Comparison of ENCODE assay signal across 13 mouse cellular contexts in genomic region chr14:21962381-21963050, GRCm38 (mm10). TPM values are rescaled to one million over a fixed set of nuclear protein-coding genes. Genes with fewer than 3 reads are reported as not detected.
DNase-seq lines count a peak whose midpoint lies in the region; ATAC-seq and TF ChIP-seq lines count a peak whose summit lies in the region.
"Had no signal": no experiment of that assay in that cellular context is flagged by ENCODE, and none has a peak within 500 bp of the region (broad histone marks: within the 10 kb centered on the region; RNA-seq: fewer than 3 reads in every experiment).

No protein-coding gene starts in this region.

- H3K27me3 ChIP-seq in embryonic facial prominence, embryonic 14.5 days (replicated peaks; ENCODE audit: control insufficient read depth, insufficient read depth, low read length) = no peaks in the 10 kb centered on the region
- H3K27me3 ChIP-seq in embryonic facial prominence, embryonic 10.5 days (replicated peaks; ENCODE audit: low read depth, poor library complexity, severe bottlenecking) = no peaks in the 10 kb centered on the region; the same call in 1 of the 2 replicates
- peaks cover 15% of the 10 kb centered on the region; the same call in 1 of the 2 replicates for H3K27me3 ChIP-seq in kidney, embryonic 15.5 days
- peaks cover 88% of the 10 kb centered on the region for H3K27me3 ChIP-seq in limb, embryonic 10.5 days (ENCODE audit: low read depth, poor library complexity, severe bottlenecking)
- H3K27me3 ChIP-seq: embryonic facial prominence, embryonic 15.5 days had no signal

- no peak overlapping the region for H3K4me2 ChIP-seq in embryonic facial prominence, embryonic 14.5 days (ENCODE audit: low read depth, low read length)
- H3K4me2 ChIP-seq in kidney, embryonic 15.5 days = peak overlapping the region; percentile 48
- H3K4me2 ChIP-seq: embryonic facial prominence, embryonic 15.5 days; midbrain, embryonic 12.5 days had no signal

- no peak overlapping the region for H3K4me3 ChIP-seq in embryonic facial prominence, embryonic 14.5 days (ENCODE audit: low read depth, low read length)
- H3K4me3 ChIP-seq in embryonic facial prominence, embryonic 10.5 days = no peak overlapping the region
- peak overlapping the region; percentile 3; the same call in 1 of the 2 replicates for H3K4me3 ChIP-seq in kidney, embryonic 15.5 days (replicated peaks)
- no peak overlapping the region for H3K4me3 ChIP-seq in limb, embryonic 10.5 days
- H3K4me3 ChIP-seq: embryonic facial prominence, embryonic 15.5 days; midbrain, embryonic 12.5 days had no signal

- DNase-seq in embryonic facial prominence, embryonic 14.5 days (ENCODE audit: low spot score) = peak; percentile 31
- no peak for DNase-seq in embryonic facial prominence, embryonic 10.5 days (ENCODE audit: low spot score)
- DNase-seq in brain, embryonic 14.5 days (ENCODE audit: low read depth) = peak; percentile 51
- peak; percentile 34 for DNase-seq in limb, embryonic 10.5 days (ENCODE audit: low spot score)
- no peak for DNase-seq in thymus, postnatal 10 days (ENCODE audit: low spot score in 2 of 2)
- DNase-seq in left cerebral cortex, adult 18-20 months (ENCODE audit: low spot score in 2 of 2) = no peak
- DNase-seq: gastrocnemius, postnatal 36 days; liver had no signal

- peak; percentile 18; the same call in 1 of the 2 replicates for ATAC-seq in embryonic facial prominence, embryonic 14.5 days (ENCODE audit: low read depth)
- ATAC-seq in kidney, embryonic 15.5 days (replicated peaks; ENCODE audit: low FRiP score) = peak; percentile 80
- ATAC-seq in inflammation-experienced regulatory T-cells, adult 6 months = no peak

- no peaks in the 10 kb centered on the region for H3K4me1 ChIP-seq in embryonic facial prominence, embryonic 14.5 days (ENCODE audit: control insufficient read depth, insufficient read depth, low read length)
- H3K4me1 ChIP-seq in embryonic facial prominence, embryonic 10.5 days = peaks cover 4% of the 10 kb centered on the region; the same call in 1 of the 2 replicates
- peaks cover 26% of the 10 kb centered on the region for H3K4me1 ChIP-seq in kidney, embryonic 15.5 days
- H3K4me1 ChIP-seq in limb, embryonic 10.5 days = peaks cover 42% of the 10 kb centered on the region
- H3K4me1 ChIP-seq: embryonic facial prominence, embryonic 15.5 days had no signal

- no peak for TF ChIP-seq CTCF in brain, embryonic 14.5 days (IDR thresholded peaks at IDR 0.05; ENCODE audit: borderline replicate concordance, extremely low read depth, insufficient read depth, insufficient read length)

- no peak overlapping the region for H3K27ac ChIP-seq in embryonic facial prominence, embryonic 14.5 days (replicated peaks; ENCODE audit: low read depth, low read length)
- H3K27ac ChIP-seq in embryonic facial prominence, embryonic 10.5 days (replicated peaks) = no peak overlapping the region
- H3K27ac ChIP-seq in kidney, embryonic 15.5 days = peak overlapping the region; percentile 74
- H3K27ac ChIP-seq in limb, embryonic 10.5 days = no peak overlapping the region
- H3K27ac ChIP-seq: embryonic facial prominence, embryonic 15.5 days; midbrain, embryonic 12.5 days had no signal

- WGBS in embryonic facial prominence, embryonic 14.5 days = 76% methylated on average over 22 of the region's 22 CpGs
- WGBS in embryonic facial prominence, embryonic 10.5 days = 82% methylated on average over 22 of the region's 22 CpGs
- WGBS in kidney, embryonic 15.5 days = 17% methylated on average over 22 of the region's 22 CpGs
- 44% methylated on average over 22 of the region's 22 CpGs for WGBS in limb, embryonic 10.5 days

- no peak for TF ChIP-seq POLR2A in brain, embryonic 14.5 days (IDR thresholded peaks at IDR 0.05; ENCODE audit: borderline replicate concordance, extremely low read depth, insufficient read depth, insufficient read length, poor library complexity, severe bottlenecking)

- no peaks in the 10 kb centered on the region for H3K9me3 ChIP-seq in embryonic facial prominence, embryonic 14.5 days (ENCODE audit: control insufficient read depth, low read length)
- no peaks in the 10 kb centered on the region for H3K9me3 ChIP-seq in embryonic facial prominence, embryonic 10.5 days
- H3K9me3 ChIP-seq in kidney, embryonic 15.5 days (replicated peaks) = no peaks in the 10 kb centered on the region
- no peaks in the 10 kb centered on the region for H3K9me3 ChIP-seq in limb, embryonic 10.5 days (replicated peaks)
- H3K9me3 ChIP-seq: embryonic facial prominence, embryonic 15.5 days; midbrain, embryonic 12.5 days had no signal

- H3K9ac ChIP-seq in embryonic facial prominence, embryonic 14.5 days (ENCODE audit: low read depth, low read length) = no peak overlapping the region
- H3K9ac ChIP-seq in kidney, embryonic 15.5 days = no peak overlapping the region
- H3K9ac ChIP-seq: embryonic facial prominence, embryonic 15.5 days; midbrain, embryonic 12.5 days had no signal

- H3K36me3 ChIP-seq in embryonic facial prominence, embryonic 14.5 days (ENCODE audit: control insufficient read depth, insufficient read depth, low read length) = no peaks in the 10 kb centered on the region
- H3K36me3 ChIP-seq in embryonic facial prominence, embryonic 10.5 days (replicated peaks) = no peaks in the 10 kb centered on the region
- no peaks in the 10 kb centered on the region for H3K36me3 ChIP-seq in kidney, embryonic 15.5 days
- no peaks in the 10 kb centered on the region for H3K36me3 ChIP-seq in limb, embryonic 10.5 days
- H3K36me3 ChIP-seq: embryonic facial prominence, embryonic 15.5 days; midbrain, embryonic 12.5 days had no signal

RNA-seq across cellular contexts. Expression of gene Zfp503, which starts 26.9 kb away (rescaled TPM):
- 10.6 and 13.6 TPM in 2 replicates for polyA plus RNA-seq in embryonic facial prominence, embryonic 14.5 days (2014; fragmentation: Nextera tagmentation; extraction: Ambion mirVana)
- polyA plus RNA-seq in embryonic facial prominence, embryonic 10.5 days (2016; fragmentation: Nextera tagmentation; extraction: Ambion mirVana) = 9.7 and 12.5 TPM in 2 replicates
- polyA plus RNA-seq in brain, embryonic 14.5 days (2012; rRNA removed) = 19.1 and 26.3 TPM in 2 replicates
- 37.0 and 39.5 TPM in 2 replicates for polyA plus RNA-seq in kidney, embryonic 15.5 days (2015; fragmentation: Nextera tagmentation; extraction: Ambion mirVana)
- 18.5 and 22.6 TPM in 2 replicates for polyA plus RNA-seq in limb, embryonic 10.5 days (2016; fragmentation: Nextera tagmentation; extraction: Ambion mirVana)
- polyA plus RNA-seq in inflammation-experienced regulatory T-cells, adult 6 months (2017; shearing (Covaris generic)) = not detected
- 1 to 10 TPM; 3.9 to 4.5 TPM for total RNA-seq in left cerebral cortex, adult 18-20 months (2021)

RNA-seq across cellular contexts. Expression of gene Lrmda, which starts 57.0 kb away (rescaled TPM):
- 0.24 and 0.97 TPM in 2 replicates for polyA plus RNA-seq in embryonic facial prominence, embryonic 14.5 days (2014; fragmentation: Nextera tagmentation; extraction: Ambion mirVana)
- polyA plus RNA-seq in embryonic facial prominence, embryonic 10.5 days (2016; fragmentation: Nextera tagmentation; extraction: Ambion mirVana) = 0.85 and 0.88 TPM in 2 replicates
- not detected in 2 replicates for polyA plus RNA-seq in brain, embryonic 14.5 days (2012; rRNA removed)
- 0.90 and 1.1 TPM in 2 replicates for polyA plus RNA-seq in kidney, embryonic 15.5 days (2015; fragmentation: Nextera tagmentation; extraction: Ambion mirVana)
- polyA plus RNA-seq in limb, embryonic 10.5 days (2016; fragmentation: Nextera tagmentation; extraction: Ambion mirVana) = 0.48 and 0.51 TPM in 2 replicates
- polyA plus RNA-seq in inflammation-experienced regulatory T-cells, adult 6 months (2017; shearing (Covaris generic)) = not detected
- total RNA-seq in left cerebral cortex, adult 18-20 months (2021) = 1 to 10 TPM; 1.4 to 1.7 TPM
- polyA plus RNA-seq: midbrain, embryonic 12.5 days; small intestine, adult 2 months had no signal

Comparison
In these comparisons a context has a peak if more than half of its experiments do, and no peak if none do; other contexts are left out.
1. DNase-seq: peak in embryonic facial prominence, embryonic 14.5 days (single experiment), brain, embryonic 14.5 days (single experiment) and limb, embryonic 10.5 days (single experiment); none in embryonic facial prominence, embryonic 10.5 days (single experiment), thymus, postnatal 10 days (0 of 2) and left cerebral cortex, adult 18-20 months (0 of 2).
2. RNA of gene Zfp503, which starts 26.9 kb away (polyA plus RNA-seq): 37.0 to 39.5 TPM in kidney, embryonic 15.5 days, 19.1 to 26.3 TPM in brain, embryonic 14.5 days, 18.5 to 22.6 TPM in limb, embryonic 10.5 days, 10.6 to 13.6 TPM in embryonic facial prominence, embryonic 14.5 days and 9.7 to 12.5 TPM in embryonic facial prominence, embryonic 10.5 days; not detected in inflammation-experienced regulatory T-cells, adult 6 months; every median in the first group is over 10 times any median in the second.